Mouse (Mus musculus): Measurements from ENCODE around the gene Adamtsl1. TPM values are rescaled to one million over a fixed set of nuclear protein-coding genes. Genes with fewer than 3 reads are reported as not detected.

Adamtsl1 gene
- polyA plus RNA-seq, 1 experiment from 2014 or later: 0.38 TPM

DNA sequence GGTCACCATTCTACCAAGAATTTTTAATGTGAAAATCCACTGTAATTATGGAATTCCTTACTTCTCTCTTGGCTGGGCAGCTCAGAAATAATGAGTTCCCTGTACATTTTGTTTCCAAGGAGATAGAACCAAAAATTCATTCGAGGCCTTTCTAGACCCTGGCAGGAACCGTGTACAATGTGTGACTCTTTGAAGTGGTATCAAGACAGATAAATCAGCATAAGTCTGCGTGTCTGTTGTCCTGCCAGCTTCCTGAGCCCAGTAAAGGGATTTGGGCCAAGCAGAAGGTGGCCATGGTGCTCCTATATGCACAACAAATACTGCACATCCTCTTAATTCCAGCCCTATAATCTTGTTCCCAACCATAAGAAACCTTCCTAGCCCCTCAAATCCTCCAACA, 887.1 kb downstream of the Adamtsl1 start:
- Histone ChIP-seq H3K27me3 (ENCODE audit: insufficient read depth, low read length) (no peaks in the 10 kb centered on the region), H3K27ac (ENCODE audit: low read depth) (no peak overlapping the region), H3K9me3 (ENCODE audit: low read length) (no peaks in the 10 kb centered on the region), H3K4me2 (ENCODE audit: low read depth, low read length) (no peak overlapping the region), H3K36me3 (replicated peaks; ENCODE audit: insufficient read depth, low read length) (no peaks in the 10 kb centered on the region), H3K4me3 (ENCODE audit: low read depth, low read length) (no peak overlapping the region), H3K4me1 (ENCODE audit: insufficient read depth) (no peaks in the 10 kb centered on the region), H3K9ac (replicated peaks) (no peak overlapping the region)
- TF ChIP-seq CTCF (IDR thresholded peaks at IDR 0.05; ENCODE audit: low read depth) (no peak), EP300 (IDR thresholded peaks at IDR 0.05; ENCODE audit: low read depth) (no peak)
- 62% methylated on average over 3 of the region's 3 CpGs for WGBS (ENCODE audit: insufficient replicate concordance)
- DNase-seq (no peak), ATAC-seq (no peak)

DNA sequence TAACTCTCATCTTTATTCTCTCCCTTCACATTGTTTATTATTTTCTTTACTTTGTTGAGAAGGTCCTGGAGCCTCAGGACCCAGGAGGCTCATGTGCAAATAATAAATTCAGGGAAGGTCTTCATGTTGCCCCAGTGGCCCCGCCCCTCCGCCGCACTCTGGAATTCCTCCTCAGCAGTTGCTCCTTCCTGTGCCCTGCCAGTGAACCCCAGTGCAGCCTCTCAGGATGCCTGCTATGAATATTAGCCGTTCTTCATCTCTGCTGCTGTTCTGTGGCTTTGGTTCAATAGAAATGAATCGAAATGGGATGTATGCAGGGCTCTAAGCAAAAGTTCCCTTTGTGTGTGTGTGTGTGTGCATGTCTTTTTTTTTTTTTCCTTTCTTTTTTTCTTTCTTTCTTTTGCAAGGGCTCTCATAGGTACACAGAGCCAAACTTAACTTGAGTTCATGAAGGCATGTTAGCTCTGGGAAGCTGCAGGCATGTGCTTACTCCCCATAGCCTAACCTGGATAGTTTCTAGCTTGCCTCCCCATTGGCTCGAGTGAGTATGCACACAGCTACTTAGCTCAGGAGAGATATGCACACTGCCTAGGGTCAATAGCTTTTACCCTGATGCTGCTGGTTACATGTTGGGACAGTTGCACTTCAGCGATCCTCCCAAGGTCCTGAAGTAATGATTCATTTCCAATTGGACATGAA, 892.7 kb downstream of the Adamtsl1 start:
- no peak for TF ChIP-seq CTCF (IDR thresholded peaks at IDR 0.05; ENCODE audit: low read depth)
- no peak for TF ChIP-seq EP300 (IDR thresholded peaks at IDR 0.05; ENCODE audit: low read depth)
- no peak for ATAC-seq
- no peak overlapping the region for H3K4me2 ChIP-seq (ENCODE audit: low read depth, low read length)
- H3K9me3 ChIP-seq (ENCODE audit: low read length): no peaks in the 10 kb centered on the region
- H3K4me3 ChIP-seq (ENCODE audit: low read depth, low read length): no peak overlapping the region
- H3K9ac ChIP-seq (replicated peaks): no peak overlapping the region
- H3K4me1 ChIP-seq (ENCODE audit: insufficient read depth): no peaks in the 10 kb centered on the region
- H3K27ac ChIP-seq (ENCODE audit: low read depth): no peak overlapping the region
- H3K36me3 ChIP-seq (replicated peaks; ENCODE audit: insufficient read depth, low read length): no peaks in the 10 kb centered on the region
- WGBS (ENCODE audit: insufficient replicate concordance): 63% methylated on average over 7 of the region's 7 CpGs
- no peaks in the 10 kb centered on the region for H3K27me3 ChIP-seq (ENCODE audit: insufficient read depth, low read length)
- no peak for DNase-seq

DNA sequence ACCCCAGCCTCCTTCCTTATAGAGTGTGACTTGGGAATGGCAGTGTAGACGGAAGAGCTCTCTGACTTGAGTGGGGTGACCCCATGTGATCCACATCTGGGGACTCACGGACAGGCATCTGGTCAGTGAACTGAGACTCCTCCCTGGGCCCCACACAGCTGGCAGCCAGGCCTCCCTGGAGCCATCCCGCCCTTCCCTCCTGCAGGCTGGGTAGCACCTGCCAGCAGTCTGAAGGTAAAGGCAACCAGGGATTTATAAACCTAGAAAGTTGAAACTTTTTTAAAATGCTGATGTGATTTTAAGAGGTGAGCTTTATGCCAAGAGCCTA, 893.2 kb downstream of the Adamtsl1 start:
- no peak overlapping the region for H3K4me2 ChIP-seq (ENCODE audit: low read depth, low read length)
- DNase-seq (no peak), ATAC-seq (no peak)
- no peak overlapping the region for H3K27ac ChIP-seq (ENCODE audit: low read depth)
- no peak overlapping the region for H3K4me3 ChIP-seq (ENCODE audit: low read depth, low read length)
- 78% methylated on average over 3 of the region's 3 CpGs for WGBS (ENCODE audit: insufficient replicate concordance)
- H3K36me3 ChIP-seq (replicated peaks; ENCODE audit: insufficient read depth, low read length): no peaks in the 10 kb centered on the region
- TF ChIP-seq CTCF (IDR thresholded peaks at IDR 0.05; ENCODE audit: low read depth) (no peak), EP300 (IDR thresholded peaks at IDR 0.05; ENCODE audit: low read depth) (no peak)
- H3K9ac ChIP-seq (replicated peaks): no peak overlapping the region
- no peaks in the 10 kb centered on the region for H3K27me3 ChIP-seq (ENCODE audit: insufficient read depth, low read length)
- H3K9me3 ChIP-seq (ENCODE audit: low read length): no peaks in the 10 kb centered on the region
- H3K4me1 ChIP-seq (ENCODE audit: insufficient read depth): no peaks in the 10 kb centered on the region

DNA sequence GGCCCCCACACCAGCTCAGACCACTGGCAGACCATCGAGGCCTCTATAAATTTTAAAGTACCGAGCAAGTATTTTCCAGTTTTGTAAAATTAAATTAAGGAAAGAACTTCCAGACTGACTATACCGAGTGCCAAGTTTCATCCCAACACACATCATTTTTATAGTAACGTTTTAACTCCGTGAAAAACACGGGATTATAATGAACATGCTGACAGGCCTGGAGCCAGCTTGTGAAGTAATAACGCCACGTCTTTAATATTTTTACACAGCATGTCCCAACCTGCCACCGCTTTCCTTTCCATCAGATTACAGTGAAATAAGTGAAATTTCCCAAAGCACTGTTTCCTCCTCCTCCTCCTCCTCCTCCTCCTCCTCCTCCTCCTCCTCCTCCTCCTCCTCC, 894.4 kb downstream of the Adamtsl1 start:
- H3K36me3 ChIP-seq (replicated peaks; ENCODE audit: insufficient read depth, low read length): no peaks in the 10 kb centered on the region
- H3K27ac ChIP-seq (ENCODE audit: low read depth): no peak overlapping the region
- no peak overlapping the region for H3K9ac ChIP-seq (replicated peaks)
- H3K27me3 ChIP-seq (ENCODE audit: insufficient read depth, low read length): no peaks in the 10 kb centered on the region
- 80% methylated on average over 9 of the region's 9 CpGs for WGBS (ENCODE audit: insufficient replicate concordance)
- no peaks in the 10 kb centered on the region for H3K9me3 ChIP-seq (ENCODE audit: low read length)
- TF ChIP-seq EP300 (IDR thresholded peaks at IDR 0.05; ENCODE audit: low read depth) (no peak), CTCF (IDR thresholded peaks at IDR 0.05; ENCODE audit: low read depth) (no peak)
- no peak for DNase-seq
- no peaks in the 10 kb centered on the region for H3K4me1 ChIP-seq (ENCODE audit: insufficient read depth)
- H3K4me2 ChIP-seq (ENCODE audit: low read depth, low read length): no peak overlapping the region
- no peak overlapping the region for H3K4me3 ChIP-seq (ENCODE audit: low read depth, low read length)
- no peak for ATAC-seq

DNA sequence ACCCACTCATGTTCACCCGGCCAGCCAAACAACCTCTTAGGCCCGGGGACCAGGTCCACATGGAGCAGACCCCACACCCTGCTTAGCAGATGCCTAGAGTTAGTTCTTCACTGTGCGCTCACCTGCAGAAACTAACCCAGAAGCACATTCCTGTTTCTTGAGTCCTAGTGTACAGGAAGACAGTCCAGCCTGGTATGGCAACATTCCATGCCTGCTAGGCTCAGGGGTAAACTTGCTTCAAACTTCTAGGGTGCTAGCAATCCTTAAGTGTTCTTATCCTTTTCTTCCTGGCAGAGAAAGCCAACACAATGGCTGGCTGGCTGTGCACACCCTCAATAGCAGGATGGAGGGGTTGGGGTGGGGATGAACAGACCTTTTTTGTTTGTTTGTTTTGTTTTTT, 897.0 kb downstream of the Adamtsl1 start:
- 82% methylated on average over 3 of the region's 3 CpGs for WGBS (ENCODE audit: insufficient replicate concordance)
- H3K27me3 ChIP-seq (ENCODE audit: insufficient read depth, low read length): no peaks in the 10 kb centered on the region
- H3K36me3 ChIP-seq (replicated peaks; ENCODE audit: insufficient read depth, low read length): no peaks in the 10 kb centered on the region
- H3K9me3 ChIP-seq (ENCODE audit: low read length): no peaks in the 10 kb centered on the region
- no peak overlapping the region for H3K4me2 ChIP-seq (ENCODE audit: low read depth, low read length)
- no peak for ATAC-seq
- no peak for DNase-seq
- no peaks in the 10 kb centered on the region for H3K4me1 ChIP-seq (ENCODE audit: insufficient read depth)
- no peak overlapping the region for H3K27ac ChIP-seq (ENCODE audit: low read depth)
- no peak for TF ChIP-seq CTCF (IDR thresholded peaks at IDR 0.05; ENCODE audit: low read depth)
- TF ChIP-seq EP300 (IDR thresholded peaks at IDR 0.05; ENCODE audit: low read depth): no peak
- no peak overlapping the region for H3K9ac ChIP-seq (replicated peaks)
- no peak overlapping the region for H3K4me3 ChIP-seq (ENCODE audit: low read depth, low read length)

DNA sequence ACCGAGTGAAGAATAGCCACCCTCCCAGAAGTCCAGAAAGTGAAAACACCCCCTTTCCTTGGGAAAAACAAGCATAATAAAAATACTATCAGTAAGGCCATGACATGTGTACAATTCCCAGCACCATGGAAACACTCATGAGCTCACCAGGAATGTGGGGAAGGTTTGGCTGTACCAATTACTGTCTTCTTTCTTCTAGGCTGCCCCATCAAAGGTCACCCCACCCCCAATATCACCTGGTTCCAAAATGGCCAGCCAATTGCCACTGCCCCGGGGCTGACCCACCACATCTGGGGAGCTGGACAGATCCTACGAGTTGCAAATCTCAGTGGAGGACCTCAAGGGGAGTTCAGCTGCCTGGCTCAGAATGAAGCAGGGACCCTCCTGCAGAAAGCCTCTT, 899.4 kb downstream of the Adamtsl1 start:
- 62% methylated on average over 3 of the region's 3 CpGs for WGBS (ENCODE audit: insufficient replicate concordance)
- H3K9me3 ChIP-seq (ENCODE audit: low read length): no peaks in the 10 kb centered on the region
- TF ChIP-seq CTCF (IDR thresholded peaks at IDR 0.05; ENCODE audit: low read depth): no peak
- no peak for TF ChIP-seq EP300 (IDR thresholded peaks at IDR 0.05; ENCODE audit: low read depth)
- H3K4me2 ChIP-seq (ENCODE audit: low read depth, low read length): no peak overlapping the region
- no peak overlapping the region for H3K9ac ChIP-seq (replicated peaks)
- ATAC-seq (no peak), DNase-seq (no peak)
- no peak overlapping the region for H3K27ac ChIP-seq (ENCODE audit: low read depth)
- H3K36me3 ChIP-seq (replicated peaks; ENCODE audit: insufficient read depth, low read length): no peaks in the 10 kb centered on the region
- no peak overlapping the region for H3K4me3 ChIP-seq (ENCODE audit: low read depth, low read length)
- no peaks in the 10 kb centered on the region for H3K27me3 ChIP-seq (ENCODE audit: insufficient read depth, low read length)
- H3K4me1 ChIP-seq (ENCODE audit: insufficient read depth): no peaks in the 10 kb centered on the region

Data from liver, postnatal 0 days (tissue).